Mouse (Mus musculus): Measurements from ENCODE around the gene Sec14l4. TPM values are rescaled to one million over a fixed set of nuclear protein-coding genes. Genes with fewer than 3 reads are reported as not detected.

Sec14l4 gene
- polyA plus RNA-seq, 1 experiment from 2014 or later, result not detected

Other genes with a start within 250 kb of the Sec14l4 start
- gene Osbp2, start 167.6 kb upstream of the Sec14l4 start, polyA plus RNA-seq (2014; fragmentation: Nextera tagmentation; extraction: Ambion mirVana), result 1.5 and 1.6 TPM in 2 replicates
- gene 4921536K21Rik, start 136.4 kb upstream of the Sec14l4 start, polyA plus RNA-seq (2014; fragmentation: Nextera tagmentation; extraction: Ambion mirVana), result 0.57 and 0.64 TPM in 2 replicates
- gene Dusp18, start 136.2 kb upstream of the Sec14l4 start, polyA plus RNA-seq (2014; fragmentation: Nextera tagmentation; extraction: Ambion mirVana), result 20.1 and 21.4 TPM in 2 replicates
- gene Slc35e4, start 116.8 kb upstream of the Sec14l4 start, polyA plus RNA-seq (2014; fragmentation: Nextera tagmentation; extraction: Ambion mirVana), result 3.2 and 3.5 TPM in 2 replicates
- 28.4 and 30.9 TPM in 2 replicates for gene Tcn2, start 99.3 kb upstream of the Sec14l4 start, polyA plus RNA-seq (2014; fragmentation: Nextera tagmentation; extraction: Ambion mirVana)
- 73.0 and 80.6 TPM in 2 replicates for gene Pes1, start 67.5 kb upstream of the Sec14l4 start, polyA plus RNA-seq (2014; fragmentation: Nextera tagmentation; extraction: Ambion mirVana)
- 0.14 TPM in 1 of 2 replicates, not detected in the other for gene 4930556J24Rik, start 54.7 kb upstream of the Sec14l4 start, polyA plus RNA-seq (2014; fragmentation: Nextera tagmentation; extraction: Ambion mirVana)
- not detected in 2 replicates for gene Gal3st1, start 47.8 kb upstream of the Sec14l4 start, polyA plus RNA-seq (2014; fragmentation: Nextera tagmentation; extraction: Ambion mirVana)
- not detected in 2 replicates for gene Sec14l3, start 33.4 kb downstream of the Sec14l4 start, polyA plus RNA-seq (2014; fragmentation: Nextera tagmentation; extraction: Ambion mirVana)
- gene Mtfp1, start 64.0 kb downstream of the Sec14l4 start, polyA plus RNA-seq (2014; fragmentation: Nextera tagmentation; extraction: Ambion mirVana), result 5.7 TPM in 2 replicates
- gene Sec14l2, start 92.0 kb downstream of the Sec14l4 start, polyA plus RNA-seq (2014; fragmentation: Nextera tagmentation; extraction: Ambion mirVana), result 1.9 TPM in 2 replicates
- gene Rnf215, start 103.7 kb downstream of the Sec14l4 start, polyA plus RNA-seq (2014; fragmentation: Nextera tagmentation; extraction: Ambion mirVana), result 23.5 and 26.7 TPM in 2 replicates
- gene Ccdc157, start 128.8 kb downstream of the Sec14l4 start, polyA plus RNA-seq (2014; fragmentation: Nextera tagmentation; extraction: Ambion mirVana), result 2.5 and 3.1 TPM in 2 replicates
- gene Sf3a1, start 128.9 kb downstream of the Sec14l4 start, polyA plus RNA-seq (2014; fragmentation: Nextera tagmentation; extraction: Ambion mirVana), result 92.1 and 93.6 TPM in 2 replicates
- gene Tbc1d10a, start 155.3 kb downstream of the Sec14l4 start, polyA plus RNA-seq (2014; fragmentation: Nextera tagmentation; extraction: Ambion mirVana), result 14.6 and 17.3 TPM in 2 replicates
- gene Castor1, start 186.8 kb downstream of the Sec14l4 start, polyA plus RNA-seq (2014; fragmentation: Nextera tagmentation; extraction: Ambion mirVana), result 2.5 and 2.7 TPM in 2 replicates
- not detected in 2 replicates for gene Osm, start 205.0 kb downstream of the Sec14l4 start, polyA plus RNA-seq (2014; fragmentation: Nextera tagmentation; extraction: Ambion mirVana)
- not detected in 2 replicates for gene Lif, start 226.1 kb downstream of the Sec14l4 start, polyA plus RNA-seq (2014; fragmentation: Nextera tagmentation; extraction: Ambion mirVana)

All from midbrain, embryonic 11.5 days (tissue).